Mouse (Mus musculus) limb, embryonic 10.5 days (tissue): ENCODE results near the gene Wdr73. TPM values are rescaled to one million over a fixed set of nuclear protein-coding genes. Genes with fewer than 3 reads are reported as not detected.

Experiments
- DNase-seq: peaks from one replicate; pipeline ENCODE4 v3.0.0-alpha.2; 2017; ENCODE audit warnings: low spot score
- H3K27ac ChIP-seq: fragments of 300-500 bp; sonication (generic); 2 replicates; pipeline ENCODE4 v1.5.1; 2016; ENCODE audit warnings: mild to moderate bottlenecking
- H3K27me3 ChIP-seq: fragments of 300-500 bp; sonication (generic); 2 replicates; pipeline ENCODE4 v1.6.1; 2016; ENCODE audit warnings: low read depth, mild to moderate bottlenecking; ENCODE audit not compliant: poor library complexity, severe bottlenecking
- H3K36me3 ChIP-seq: fragments of 300-500 bp; sonication (generic); 2 replicates; pipeline ENCODE4 v1.6.1; 2016; ENCODE audit warnings: mild to moderate bottlenecking, moderate library complexity
- H3K4me1 ChIP-seq: fragments of 300-500 bp; sonication (generic); 2 replicates; pipeline ENCODE4 v1.6.1; 2016
- H3K4me3 ChIP-seq: fragments of 300-500 bp; sonication (generic); 2 replicates; pipeline ENCODE4 v1.5.1; 2016; ENCODE audit warnings: mild to moderate bottlenecking, moderate library complexity
- H3K9me3 ChIP-seq: fragments of 300-500 bp; sonication (generic); replicated peaks from 2 replicates; pipeline ENCODE4 v1.6.1; 2016; ENCODE audit warnings: mild to moderate bottlenecking
- WGBS: fragments of 180-500 bp; shearing (Covaris S2); methylation state at CpG from one replicate; pipeline ENCODE4 v1.1.7; 2016; 5-methylcytosine and 5-hydroxymethylcytosine counted together
- polyA plus RNA-seq: library from polyadenylated mRNA; unstranded; fragments of >200 nt; fragmentation: Nextera tagmentation; extraction: Ambion mirVana; gene quantifications from 2 replicates; pipeline ENCODE4 v1.2.1, GENCODE M21; 2016

The Wdr73 gene
- polyA plus RNA-seq, 1 experiment from 2014 or later, result 49.5 TPM

DNA sequence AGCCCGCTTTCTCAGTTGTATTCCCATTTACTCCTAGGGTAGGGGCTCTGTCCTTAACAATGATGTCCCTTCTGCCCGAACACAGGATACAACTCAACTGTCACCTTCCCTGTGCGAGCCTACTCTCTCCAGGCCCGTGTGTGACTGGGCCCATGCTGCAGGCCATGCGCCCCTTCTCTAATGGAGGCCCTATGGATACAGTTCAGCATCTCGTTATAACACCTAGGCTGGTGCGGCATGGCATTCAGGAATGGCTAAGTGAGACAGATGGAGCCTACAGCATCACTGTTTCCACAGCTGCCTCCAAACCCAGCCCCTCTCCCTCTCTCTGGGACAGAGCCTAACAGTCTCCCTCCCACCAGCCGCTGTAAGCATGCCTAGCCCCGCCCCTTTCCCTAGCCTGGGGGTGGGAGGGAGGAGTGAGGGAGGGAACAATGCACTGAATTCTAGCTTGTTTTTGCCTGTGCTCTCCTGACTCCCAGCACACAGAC is 12.0 kb downstream of the Wdr73 start:
- Histone ChIP-seq H3K36me3 (peaks cover 54% of the 10 kb centered on the region), H3K4me1 (peaks cover 13% of the 10 kb centered on the region), H3K27me3 (no peaks in the 10 kb centered on the region), H3K27ac (peak overlapping the region; percentile 79), H3K9me3 (no peaks in the 10 kb centered on the region), H3K4me3 (no peak overlapping the region)
- 47% methylated on average over 9 of the region's 9 CpGs for WGBS
- peak; percentile 75 for DNase-seq

DNA sequence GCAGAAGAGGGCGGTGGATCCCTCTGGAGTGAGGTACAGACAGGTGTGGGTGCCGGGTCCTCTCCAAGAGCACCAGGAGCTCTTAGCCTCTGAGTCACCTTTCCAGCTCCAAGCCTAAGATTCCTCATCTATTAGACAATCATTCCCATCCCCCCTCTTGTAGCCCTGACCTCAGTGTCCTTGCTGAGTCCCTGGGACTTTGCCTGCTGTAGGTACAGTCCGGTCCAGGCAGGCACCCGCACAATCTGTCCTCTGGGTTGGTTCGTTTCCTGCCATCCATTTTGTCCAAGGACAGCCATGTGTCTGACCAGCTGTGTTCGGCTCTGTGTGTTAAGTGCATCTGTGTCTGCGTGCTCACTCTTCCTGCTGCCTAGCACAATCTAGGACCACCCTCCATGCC is 12.5 kb downstream of the Wdr73 start:
- peaks cover 13% of the 10 kb centered on the region for H3K4me1 ChIP-seq
- DNase-seq, result no peak
- H3K27me3 ChIP-seq, result no peaks in the 10 kb centered on the region
- H3K27ac ChIP-seq, result peak overlapping the region; percentile 79; the same call in 1 of the 2 replicates
- no peak overlapping the region for H3K4me3 ChIP-seq
- H3K9me3 ChIP-seq, result no peaks in the 10 kb centered on the region
- peaks cover 49% of the 10 kb centered on the region for H3K36me3 ChIP-seq
- WGBS, result 80% methylated on average over 7 of the region's 7 CpGs

DNA sequence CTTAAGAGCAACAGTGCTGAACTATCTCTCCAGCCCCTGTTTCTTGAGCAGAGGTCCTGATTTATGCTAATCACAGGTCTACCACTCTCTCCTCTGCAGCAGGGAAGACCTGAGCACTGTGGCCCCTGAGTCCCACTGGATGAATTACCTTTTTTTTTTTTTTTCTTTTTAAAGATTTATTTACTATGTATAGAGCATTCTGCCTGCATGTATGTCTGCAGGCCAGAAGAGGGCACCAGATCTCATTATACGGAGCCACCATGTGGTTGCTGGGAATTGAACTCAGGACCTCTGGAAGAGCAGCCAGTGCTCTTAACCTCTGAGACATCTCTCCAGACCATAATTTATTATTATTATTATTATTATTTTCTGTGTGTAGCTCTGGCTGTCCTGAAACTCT is 15.4 kb downstream of the Wdr73 start:
- Histone ChIP-seq H3K9me3 (no peaks in the 10 kb centered on the region), H3K4me3 (no peak overlapping the region), H3K4me1 (peaks cover 19% of the 10 kb centered on the region), H3K36me3 (peaks cover 20% of the 10 kb centered on the region), H3K27me3 (no peaks in the 10 kb centered on the region), H3K27ac (no peak overlapping the region)
- DNase-seq, result no peak
- WGBS, result 11% methylated on average over 1 of the region's 1 CpGs

DNA sequence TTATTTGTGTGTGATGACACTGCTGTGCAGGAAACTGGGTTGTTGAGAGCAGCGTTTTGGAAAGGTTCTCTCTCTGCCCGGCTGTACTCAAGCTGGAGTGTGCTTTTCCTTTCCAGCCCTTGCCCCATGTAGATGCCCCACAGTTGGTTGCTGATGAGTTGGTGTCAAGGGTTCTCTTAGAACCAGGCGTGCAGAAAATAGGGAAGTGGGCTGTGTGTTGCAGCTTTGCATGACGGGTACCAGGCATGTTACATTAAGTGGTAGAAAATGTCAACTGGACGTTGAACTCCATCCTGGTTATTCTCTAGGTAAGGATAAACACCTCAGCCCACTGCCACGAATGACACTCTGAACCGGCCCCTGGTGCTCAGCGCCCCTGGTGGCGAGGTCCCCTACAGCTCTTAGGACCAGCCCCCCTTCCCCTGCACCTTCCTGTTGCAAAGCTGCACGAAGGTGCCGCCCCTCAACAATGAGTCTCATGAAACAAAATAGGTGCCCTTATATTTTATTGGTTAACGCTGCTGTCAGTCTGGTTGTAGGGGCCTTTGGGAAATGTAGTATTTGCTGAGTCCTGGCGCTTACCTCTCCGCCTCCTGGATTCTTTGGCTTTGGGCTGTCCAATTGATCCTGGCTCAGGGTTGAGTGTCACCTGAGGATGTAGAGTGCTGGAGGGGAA is 18.1 kb downstream of the Wdr73 start:
- H3K27ac ChIP-seq, result no peak overlapping the region

DNA sequence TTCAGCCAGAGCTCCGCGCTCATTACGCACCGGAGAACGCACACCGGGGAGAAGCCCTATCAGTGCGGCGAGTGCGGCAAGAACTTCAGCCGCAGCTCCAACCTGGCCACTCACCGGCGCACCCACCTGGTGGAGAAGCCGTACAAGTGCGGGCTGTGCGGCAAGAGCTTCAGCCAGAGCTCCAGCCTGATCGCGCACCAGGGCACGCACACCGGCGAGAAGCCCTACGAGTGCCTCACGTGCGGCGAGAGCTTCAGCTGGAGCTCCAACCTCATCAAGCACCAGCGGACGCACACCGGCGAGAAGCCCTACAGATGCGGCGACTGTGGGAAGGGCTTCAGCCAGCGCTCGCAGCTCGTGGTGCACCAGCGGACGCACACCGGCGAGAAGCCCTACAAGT is 25.3 kb downstream of the Wdr73 start:
- Histone ChIP-seq H3K27me3 (peaks cover 19% of the 10 kb centered on the region), H3K36me3 (peaks cover 80% of the 10 kb centered on the region), H3K9me3 (no peaks in the 10 kb centered on the region), H3K4me3 (no peak overlapping the region), H3K27ac (no peak overlapping the region), H3K4me1 (no peaks in the 10 kb centered on the region)
- 45% methylated on average over 37 of the region's 37 CpGs for WGBS
- DNase-seq, result no peak

More for the DNA sequence above, 18.1 kb downstream of the Wdr73 start:
- peaks cover 9% of the 10 kb centered on the region for H3K36me3 ChIP-seq
- H3K9me3 ChIP-seq, result no peaks in the 10 kb centered on the region
- peaks cover 6% of the 10 kb centered on the region for H3K4me1 ChIP-seq
- no peaks in the 10 kb centered on the region for H3K27me3 ChIP-seq
- DNase-seq, result peak; percentile 64
- peak overlapping the region; percentile 21; the same call in 1 of the 2 replicates for H3K4me3 ChIP-seq
- 23% methylated on average over 14 of the region's 14 CpGs for WGBS

DNA sequence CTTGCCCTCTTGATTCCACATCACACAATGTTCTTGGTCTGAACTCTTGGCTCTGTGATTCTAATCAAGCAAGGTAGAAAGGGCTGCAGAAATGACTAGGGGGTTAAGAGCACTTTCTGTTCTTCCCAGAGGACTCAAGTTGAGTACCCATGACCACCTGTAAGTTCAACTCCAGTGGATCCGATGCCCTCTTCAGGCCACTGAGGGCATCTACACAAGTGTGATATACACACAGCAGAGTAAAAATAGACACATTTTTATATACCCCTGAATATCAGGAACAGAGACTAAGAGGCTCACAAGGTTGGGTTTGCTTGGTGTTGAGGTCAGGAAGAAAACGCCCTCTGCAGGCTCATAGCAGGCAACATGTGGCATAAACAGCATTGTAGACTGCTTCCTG is 27.4 kb downstream of the Wdr73 start:
- peaks cover 19% of the 10 kb centered on the region for H3K27me3 ChIP-seq
- whole genome bisulfite sequencing, result 99% methylated on average over 2 of the region's 2 CpGs
- no peak overlapping the region for H3K4me3 ChIP-seq
- peaks cover 97% of the 10 kb centered on the region for H3K36me3 ChIP-seq
- H3K9me3 ChIP-seq, result no peaks in the 10 kb centered on the region
- DNase-seq, result no peak
- H3K27ac ChIP-seq, result no peak overlapping the region
- H3K4me1 ChIP-seq, result no peaks in the 10 kb centered on the region

DNA sequence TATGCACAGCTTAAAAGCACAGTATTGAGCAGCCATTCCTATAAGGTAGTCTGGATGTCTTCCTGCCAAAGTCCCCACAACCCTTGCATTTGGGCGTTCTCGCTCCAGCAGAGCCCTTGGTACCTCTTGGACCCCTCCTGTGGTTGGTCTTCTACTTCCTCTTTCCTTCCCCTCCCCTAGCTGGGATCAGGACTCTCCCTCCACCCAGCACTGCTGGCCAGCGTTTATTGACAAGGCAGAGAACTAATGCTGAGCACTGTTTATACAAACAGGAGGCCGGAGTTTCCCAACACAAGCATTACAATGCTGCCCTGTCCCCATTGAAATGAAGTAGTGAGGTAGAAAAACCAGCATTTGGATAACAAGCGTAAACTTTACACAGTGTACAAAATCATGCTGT is 28.0 kb downstream of the Wdr73 start:
- Histone ChIP-seq H3K9me3 (no peaks in the 10 kb centered on the region), H3K27me3 (peaks cover 19% of the 10 kb centered on the region), H3K4me1 (no peaks in the 10 kb centered on the region), H3K4me3 (no peak overlapping the region), H3K27ac (no peak overlapping the region), H3K36me3 (peaks cover 99% of the 10 kb centered on the region)
- 88% methylated on average over 5 of the region's 5 CpGs for WGBS
- no peak for DNase-seq

DNA sequence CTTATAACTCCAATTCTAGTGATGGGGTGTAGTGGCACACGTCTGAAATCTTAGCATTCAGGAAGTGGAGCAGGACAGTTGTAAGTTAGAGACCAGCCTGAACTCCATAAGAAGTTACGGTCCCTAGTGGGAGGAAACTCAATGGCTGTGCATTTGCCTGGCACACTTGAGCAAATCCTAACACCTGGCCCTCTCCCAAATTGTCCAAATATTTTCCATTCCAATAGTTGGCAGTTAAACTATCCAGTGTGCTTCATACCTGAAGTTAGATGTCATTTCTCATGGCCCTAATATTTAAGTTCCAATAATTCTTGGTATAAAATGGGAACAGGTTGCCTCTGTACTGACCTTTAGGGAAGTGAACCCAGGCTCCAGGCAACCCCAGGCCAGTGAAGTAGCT is 32.4 kb downstream of the Wdr73 start:
- 98% methylated on average over 2 of the region's 2 CpGs for WGBS
- H3K9me3 ChIP-seq, result no peaks in the 10 kb centered on the region
- no peak for DNase-seq
- H3K36me3 ChIP-seq, result peaks cover 99% of the 10 kb centered on the region
- no peaks in the 10 kb centered on the region for H3K27me3 ChIP-seq
- no peak overlapping the region for H3K27ac ChIP-seq
- H3K4me3 ChIP-seq, result no peak overlapping the region
- 0 out of 2 replicates have a peak, but pooled peaks cover 7% of the 10 kb centered on the region for H3K4me1 ChIP-seq

DNA sequence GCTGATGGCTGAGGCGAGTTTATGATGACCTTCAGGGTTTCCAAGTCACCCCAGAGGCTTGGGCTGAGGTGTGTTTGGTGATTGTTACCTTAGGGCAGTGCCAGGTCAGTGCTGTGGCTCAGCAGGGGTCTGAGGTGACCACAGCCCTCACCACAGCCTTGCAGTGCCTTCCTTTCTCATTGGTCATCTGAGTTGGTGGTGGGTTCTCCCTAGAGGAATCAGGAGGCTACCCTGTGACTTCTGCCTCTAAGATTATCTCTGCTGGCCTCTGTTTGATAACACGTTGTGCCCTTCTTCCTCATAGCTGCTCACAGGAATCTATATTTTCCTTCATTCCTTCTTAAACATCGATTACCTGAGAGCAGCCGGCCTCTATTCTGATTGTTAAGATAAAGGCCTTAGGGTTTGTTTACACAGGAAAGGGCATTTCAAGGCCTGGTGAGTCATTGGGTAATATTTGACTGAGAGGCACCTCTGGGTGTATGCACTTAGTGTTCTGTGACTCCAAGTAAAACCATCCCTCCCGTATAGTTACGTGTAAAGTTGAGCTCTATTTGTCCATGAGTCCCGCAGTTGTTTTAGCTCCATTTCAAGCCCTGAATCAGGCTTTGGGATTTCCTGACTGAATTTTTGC is 34.4 kb downstream of the Wdr73 start:
- peaks cover 88% of the 10 kb centered on the region for H3K36me3 ChIP-seq

DNA sequence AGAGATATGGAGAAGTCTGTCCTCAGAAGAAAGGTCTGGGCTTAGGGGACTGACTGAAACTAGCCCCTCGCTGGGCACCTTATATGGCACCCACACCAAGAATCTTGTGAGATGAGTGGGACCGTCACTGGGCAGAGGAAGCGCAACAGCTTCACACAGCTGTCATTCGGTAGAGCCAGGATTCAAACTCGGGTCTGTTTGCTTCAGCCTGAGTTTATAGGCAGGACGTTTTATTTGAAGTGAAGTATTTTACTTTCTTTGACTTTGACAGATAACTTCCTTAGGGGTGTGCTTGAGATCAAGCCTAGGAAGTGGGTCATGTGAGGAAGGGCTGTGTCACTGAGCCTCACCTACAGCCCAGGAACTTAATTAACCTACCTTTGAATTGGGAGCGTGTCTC is 35.5 kb downstream of the Wdr73 start:
- Histone ChIP-seq H3K4me1 (peaks cover 29% of the 10 kb centered on the region), H3K27me3 (no peaks in the 10 kb centered on the region), H3K27ac (no peak overlapping the region), H3K36me3 (peaks cover 78% of the 10 kb centered on the region), H3K9me3 (no peaks in the 10 kb centered on the region), H3K4me3 (no peak overlapping the region)
- no peak for DNase-seq
- 87% methylated on average over 7 of the region's 7 CpGs for WGBS

More for the DNA sequence above, 34.4 kb downstream of the Wdr73 start:
- H3K4me1 ChIP-seq, result peaks cover 25% of the 10 kb centered on the region
- WGBS, result 84% methylated on average over 7 of the region's 7 CpGs
- DNase-seq, result no peak
- no peak overlapping the region for H3K27ac ChIP-seq
- H3K9me3 ChIP-seq, result no peaks in the 10 kb centered on the region
- H3K27me3 ChIP-seq, result no peaks in the 10 kb centered on the region
- no peak overlapping the region for H3K4me3 ChIP-seq

DNA sequence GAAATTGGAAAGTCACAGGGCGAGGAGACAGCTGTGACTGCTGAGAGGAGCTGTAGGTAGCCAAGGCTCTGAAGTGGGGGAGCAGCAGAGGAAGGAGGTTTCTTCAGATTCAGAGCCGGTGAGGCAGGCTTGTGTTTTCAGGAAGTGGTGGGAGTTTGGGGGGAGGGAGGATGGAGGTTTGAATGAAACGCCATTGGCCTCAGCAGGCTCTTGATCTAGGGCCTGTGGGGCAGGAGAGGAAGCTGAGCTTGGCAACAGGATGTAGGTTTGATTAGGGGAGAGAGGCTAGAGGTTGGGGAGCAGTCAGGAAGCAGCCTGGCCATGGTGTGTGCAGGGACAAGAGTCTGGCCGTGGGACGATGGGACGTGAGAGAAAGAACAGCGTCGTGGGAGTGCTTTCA is 36.2 kb downstream of the Wdr73 start:
- WGBS, result 81% methylated on average over 8 of the region's 8 CpGs
- Histone ChIP-seq H3K36me3 (peaks cover 71% of the 10 kb centered on the region), H3K4me3 (no peak overlapping the region; the same call in 1 of the 2 replicates), H3K27ac (no peak overlapping the region), H3K9me3 (no peaks in the 10 kb centered on the region), H3K27me3 (no peaks in the 10 kb centered on the region), H3K4me1 (peaks cover 33% of the 10 kb centered on the region)
- DNase-seq, result no peak

DNA sequence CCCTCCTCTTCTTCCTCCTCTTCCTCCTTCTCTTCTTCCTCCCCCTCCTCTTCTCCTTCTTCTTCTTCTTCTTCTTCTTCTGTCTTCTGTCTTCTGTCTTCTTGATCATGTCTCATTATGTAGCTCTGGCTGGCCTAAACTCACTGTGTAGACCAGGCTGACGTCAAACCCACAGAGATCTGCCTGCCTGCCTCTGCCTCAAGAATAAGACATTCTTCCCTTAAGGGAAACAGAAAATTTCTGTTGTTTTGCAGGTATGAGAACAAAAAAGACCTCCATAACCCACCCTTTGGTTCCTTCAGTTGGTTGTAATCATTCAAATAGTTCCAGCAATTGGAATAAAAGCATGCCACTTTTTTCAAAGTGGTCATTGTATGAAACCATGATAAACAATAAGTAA is 36.9 kb downstream of the Wdr73 start:
- 77% methylated on average over 1 of the region's 1 CpGs for WGBS
- no peak for DNase-seq
- Histone ChIP-seq H3K4me1 (peaks cover 33% of the 10 kb centered on the region), H3K27ac (no peak overlapping the region), H3K27me3 (no peaks in the 10 kb centered on the region), H3K9me3 (no peaks in the 10 kb centered on the region), H3K36me3 (peaks cover 64% of the 10 kb centered on the region), H3K4me3 (no peak overlapping the region)

DNA sequence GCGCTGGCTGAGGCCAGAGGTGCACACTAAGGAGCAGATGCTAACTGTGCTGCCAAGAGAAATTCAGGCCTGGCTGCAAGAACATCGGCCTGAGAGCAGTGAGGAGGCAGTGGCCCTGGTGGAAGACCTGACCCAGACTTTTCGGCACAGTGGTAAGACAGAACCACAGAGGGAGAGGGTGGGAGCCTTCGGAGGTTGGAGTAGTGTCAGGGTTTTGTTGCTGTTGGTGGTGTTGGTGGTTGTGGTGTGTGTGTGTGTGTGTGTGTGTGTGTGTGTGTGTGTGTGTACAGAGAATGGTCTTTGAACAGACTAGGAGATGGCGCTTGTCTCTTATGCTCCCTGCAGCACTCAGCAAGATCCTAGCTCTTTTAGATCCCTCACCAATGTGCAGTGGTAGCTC is 37.5 kb downstream of the Wdr73 start:
- peaks cover 58% of the 10 kb centered on the region for H3K36me3 ChIP-seq
- H3K27ac ChIP-seq, result no peak overlapping the region
- no peak overlapping the region for H3K4me3 ChIP-seq
- H3K4me1 ChIP-seq, result peaks cover 33% of the 10 kb centered on the region
- DNase-seq, result no peak
- no peaks in the 10 kb centered on the region for H3K27me3 ChIP-seq
- no peaks in the 10 kb centered on the region for H3K9me3 ChIP-seq
- WGBS, result 90% methylated on average over 5 of the region's 5 CpGs
